Mouse (Mus musculus) hindbrain, embryonic 10.5 days (tissue): ENCODE data around the gene Tekt4. TPM values are rescaled to one million over a fixed set of nuclear protein-coding genes. Genes with fewer than 3 reads are reported as not detected.

Source experiments
- DNase-seq: peaks from one replicate; pipeline ENCODE4 v3.0.0-alpha.2; 2017; ENCODE audit warnings: low spot score
- H3K27ac ChIP-seq: fragments of 300-500 bp; sonication (generic); 2 replicates; pipeline ENCODE4 v1.5.1; 2016; ENCODE audit warnings: mild to moderate bottlenecking, moderate library complexity
- H3K27me3 ChIP-seq: fragments of 300-500 bp; sonication (generic); 2 replicates; pipeline ENCODE4 v1.6.1; 2016; ENCODE audit warnings: mild to moderate bottlenecking; ENCODE audit not compliant: poor library complexity, insufficient read depth, severe bottlenecking
- H3K36me3 ChIP-seq: fragments of 300-500 bp; sonication (generic); 2 replicates; pipeline ENCODE4 v1.6.1; 2016; ENCODE audit warnings: mild to moderate bottlenecking, moderate library complexity
- H3K4me1 ChIP-seq: fragments of 300-500 bp; sonication (generic); replicated peaks from 2 replicates; pipeline ENCODE4 v1.6.1; 2016; ENCODE audit warnings: mild to moderate bottlenecking
- H3K4me3 ChIP-seq: fragments of 300-500 bp; sonication (generic); 2 replicates; pipeline ENCODE4 v1.5.1; 2016; ENCODE audit warnings: mild to moderate bottlenecking, moderate library complexity
- H3K9me3 ChIP-seq: fragments of 300-500 bp; sonication (generic); 2 replicates; pipeline ENCODE4 v1.6.1; 2016; ENCODE audit warnings: mild to moderate bottlenecking, moderate library complexity
- WGBS: fragments of 180-500 bp; shearing (Covaris S2); methylation state at CpG from one replicate; pipeline ENCODE4 v1.1.7; 2016; 5-methylcytosine and 5-hydroxymethylcytosine counted together
- polyA plus RNA-seq: library from polyadenylated mRNA; unstranded; fragments of >200 nt; fragmentation: Nextera tagmentation; extraction: Ambion mirVana; gene quantifications from 2 replicates; pipeline ENCODE4 v1.2.1, GENCODE M21; 2016

The Tekt4 gene
- polyA plus RNA-seq, 1 experiment from 2014 or later = 2.8 TPM

GRCm38 (mm10) chr17:25468301-25468700 is 13.9 kb downstream of the Tekt4 start:
- H3K4me1 ChIP-seq = peaks cover 33% of the 10 kb centered on the region
- H3K9me3 ChIP-seq = no peaks in the 10 kb centered on the region
- peaks cover 25% of the 10 kb centered on the region for H3K27me3 ChIP-seq
- DNase-seq = no peak
- H3K36me3 ChIP-seq = no peaks in the 10 kb centered on the region
- H3K27ac ChIP-seq = peak overlapping the region; percentile 54; the same call in 1 of the 2 replicates
- no peak overlapping the region for H3K4me3 ChIP-seq
- 67% methylated on average over 6 of the region's 6 CpGs for whole genome bisulfite sequencing

GRCm38 (mm10) chr17:25469798-25470197 is 15.4 kb downstream of the Tekt4 start:
- peaks cover 43% of the 10 kb centered on the region for H3K4me1 ChIP-seq
- 37% methylated on average over 8 of the region's 8 CpGs for WGBS
- peaks cover 38% of the 10 kb centered on the region for H3K27me3 ChIP-seq

GRCm38 (mm10) chr17:25471418-25471817 is 17.0 kb downstream of the Tekt4 start:
- Histone ChIP-seq H3K27ac (peak overlapping the region; percentile 26), H3K9me3 (no peaks in the 10 kb centered on the region), H3K4me3 (peak overlapping the region; percentile 33), H3K27me3 (peaks cover 50% of the 10 kb centered on the region), H3K36me3 (no peaks in the 10 kb centered on the region), H3K4me1 (peaks cover 49% of the 10 kb centered on the region)
- WGBS = 35% methylated on average over 8 of the region's 8 CpGs
- DNase-seq = peak; percentile 52

More at GRCm38 (mm10) chr17:25469798-25470197, 15.4 kb downstream of the Tekt4 start:
- Histone ChIP-seq H3K36me3 (no peaks in the 10 kb centered on the region), H3K27ac (no peak overlapping the region), H3K9me3 (no peaks in the 10 kb centered on the region), H3K4me3 (no peak overlapping the region)
- DNase-seq = peak; percentile 71

- WGBS = 55% methylated on average over 14 of the region's 14 CpGs
- H3K36me3 ChIP-seq = no peaks in the 10 kb centered on the region
- DNase-seq = no peak
- H3K27ac ChIP-seq = peak overlapping the region; percentile 26
- H3K4me1 ChIP-seq = peaks cover 54% of the 10 kb centered on the region
- H3K4me3 ChIP-seq = peak overlapping the region; percentile 33
- no peaks in the 10 kb centered on the region for H3K9me3 ChIP-seq
- peaks cover 56% of the 10 kb centered on the region for H3K27me3 ChIP-seq
These were observed 17.6 kb downstream of the Tekt4 start for GRCm38 (mm10) chr17:25472044-25472443.

- peak; percentile 69 for DNase-seq
- Histone ChIP-seq H3K4me1 (peaks cover 51% of the 10 kb centered on the region), H3K27me3 (peaks cover 72% of the 10 kb centered on the region), H3K27ac (no peak overlapping the region; the same call in 1 of the 2 replicates), H3K4me3 (peak overlapping the region; percentile 51), H3K36me3 (no peaks in the 10 kb centered on the region), H3K9me3 (no peaks in the 10 kb centered on the region)
- 2% methylated on average over 38 of the region's 38 CpGs for WGBS
These were observed 20.1 kb downstream of the Tekt4 start for GRCm38 (mm10) chr17:25474330-25475077.

- WGBS = 42% methylated on average over 19 of the region's 19 CpGs
- Histone ChIP-seq H3K4me3 (no peak overlapping the region), H3K9me3 (no peaks in the 10 kb centered on the region), H3K27me3 (peaks cover 68% of the 10 kb centered on the region), H3K36me3 (no peaks in the 10 kb centered on the region), H3K4me1 (peaks cover 50% of the 10 kb centered on the region), H3K27ac (no peak overlapping the region)
- DNase-seq = peak; percentile 47
These were observed 21.7 kb downstream of the Tekt4 start for GRCm38 (mm10) chr17:25475946-25476744.

- Histone ChIP-seq H3K9me3 (no peaks in the 10 kb centered on the region), H3K4me3 (no peak overlapping the region), H3K36me3 (no peaks in the 10 kb centered on the region), H3K27ac (no peak overlapping the region), H3K27me3 (peaks cover 34% of the 10 kb centered on the region), H3K4me1 (peaks cover 28% of the 10 kb centered on the region)
- WGBS = 43% methylated on average over 8 of the region's 8 CpGs
- DNase-seq = no peak
These were observed 25.7 kb downstream of the Tekt4 start for GRCm38 (mm10) chr17:25480152-25480551.

GRCm38 (mm10) chr17:25480820-25481219 is 26.4 kb downstream of the Tekt4 start:
- no peak for DNase-seq
- no peak overlapping the region for H3K4me3 ChIP-seq
- H3K9me3 ChIP-seq = no peaks in the 10 kb centered on the region
- H3K4me1 ChIP-seq = peaks cover 32% of the 10 kb centered on the region
- 69% methylated on average over 4 of the region's 4 CpGs for WGBS
- H3K36me3 ChIP-seq = no peaks in the 10 kb centered on the region
- H3K27me3 ChIP-seq = peaks cover 27% of the 10 kb centered on the region
- H3K27ac ChIP-seq = no peak overlapping the region

GRCm38 (mm10) chr17:25482092-25482491 is 27.7 kb downstream of the Tekt4 start:
- no peaks in the 10 kb centered on the region for H3K9me3 ChIP-seq
- peaks cover 23% of the 10 kb centered on the region; the same call in 1 of the 2 replicates for H3K4me1 ChIP-seq
- H3K36me3 ChIP-seq = no peaks in the 10 kb centered on the region
- no peak overlapping the region for H3K4me3 ChIP-seq
- DNase-seq = no peak
- WGBS = 92% methylated on average over 6 of the region's 6 CpGs
- peaks cover 18% of the 10 kb centered on the region for H3K27me3 ChIP-seq
- H3K27ac ChIP-seq = no peak overlapping the region

- Histone ChIP-seq H3K27ac (peak within 1 kb of the TSS; percentile 67), H3K4me3 (peak within 1 kb of the TSS; percentile 50), H3K27me3 (peaks cover 55% of the 10 kb centered on the region), H3K36me3 (no peaks in the 10 kb centered on the region), H3K9me3 (no peaks in the 10 kb centered on the region), H3K4me1 (peaks cover 16% of the 10 kb centered on the region)
- WGBS = 0% methylated on average over 28 of the region's 28 CpGs
- DNase-seq = peak; percentile 41
These were observed 42.6 kb downstream of the Tekt4 start, which contains the start of gene Sstr5 for GRCm38 (mm10) chr17:25497013-25497412. Sstr5 (minus strand) TSS chr17:25497288.

- H3K9me3 ChIP-seq = no peaks in the 10 kb centered on the region
- no peaks in the 10 kb centered on the region for H3K36me3 ChIP-seq
- peaks cover 6% of the 10 kb centered on the region; the same call in 1 of the 2 replicates for H3K4me1 ChIP-seq
- peaks cover 23% of the 10 kb centered on the region for H3K27me3 ChIP-seq
- H3K4me3 ChIP-seq = no peak overlapping the region
- DNase-seq = no peak
- no peak overlapping the region for H3K27ac ChIP-seq
- WGBS = 85% methylated on average over 4 of the region's 4 CpGs
These were observed 48.2 kb downstream of the Tekt4 start for GRCm38 (mm10) chr17:25502599-25502998.

GRCm38 (mm10) chr17:25507799-25508198 is 53.4 kb downstream of the Tekt4 start:
- 35% methylated on average over 3 of the region's 3 CpGs for WGBS
- Histone ChIP-seq H3K36me3 (no peaks in the 10 kb centered on the region), H3K9me3 (no peaks in the 10 kb centered on the region), H3K4me3 (no peak overlapping the region), H3K4me1 (peaks cover 17% of the 10 kb centered on the region), H3K27ac (no peak overlapping the region), H3K27me3 (peaks cover 10% of the 10 kb centered on the region; the same call in 1 of the 2 replicates)
- peak; percentile 77 for DNase-seq
